ENCODE assay signal across 26 mouse cellular contexts in genomic region chr2:155849464-155849863, GRCm38 (mm10). TPM values are rescaled to one million over a fixed set of nuclear protein-coding genes. Genes with fewer than 3 reads are reported as not detected.
DNase-seq lines count a peak whose midpoint lies in the region; ATAC-seq and TF ChIP-seq lines count a peak whose summit lies in the region.
"Had no signal": no experiment of that assay in that cellular context is flagged by ENCODE, and none has a peak within 500 bp of the region (broad histone marks: within the 10 kb centered on the region; RNA-seq: fewer than 3 reads in every experiment).

No protein-coding gene starts in this region.

- no peak overlapping the region for H3K4me2 ChIP-seq in intestine, embryonic 15.5 days (replicated peaks)
- H3K4me2 ChIP-seq in intestine, postnatal 0 days (replicated peaks; ENCODE audit: low read depth) = no peak overlapping the region
- H3K4me2 ChIP-seq in liver, embryonic 12.5 days = no peak overlapping the region
- H3K4me2 ChIP-seq: embryonic facial prominence, embryonic 15.5 days; forebrain, embryonic 15.5 days; heart, embryonic 13.5 days; hindbrain, embryonic 13.5 days had no signal

- no peak for TF ChIP-seq CTCF in intestine, postnatal 0 days (IDR thresholded peaks at IDR 0.05; ENCODE audit: low read depth)
- TF ChIP-seq CTCF in heart, adult 2 months (IDR thresholded peaks at IDR 0.05) = no peak

- H3K4me1 ChIP-seq in intestine, embryonic 15.5 days (replicated peaks) = no peaks in the 10 kb centered on the region
- no peaks in the 10 kb centered on the region for H3K4me1 ChIP-seq in intestine, postnatal 0 days (replicated peaks; ENCODE audit: control insufficient read depth, insufficient read depth, low read length)
- peaks cover 11% of the 10 kb centered on the region for H3K4me1 ChIP-seq in liver, embryonic 12.5 days
- H3K4me1 ChIP-seq in heart, adult 2 months (ENCODE audit: control insufficient read depth, insufficient read depth, low read length) = no peaks in the 10 kb centered on the region
- H3K4me1 ChIP-seq: embryonic facial prominence, embryonic 15.5 days; forebrain, embryonic 15.5 days; heart, embryonic 13.5 days; hindbrain, embryonic 13.5 days had no signal

- peaks cover 21% of the 10 kb centered on the region; the same call in 1 of the 2 replicates for H3K36me3 ChIP-seq in intestine, embryonic 15.5 days
- H3K36me3 ChIP-seq in intestine, postnatal 0 days (ENCODE audit: control insufficient read depth, insufficient read depth) = peaks cover 67% of the 10 kb centered on the region
- peaks cover 92% of the 10 kb centered on the region for H3K36me3 ChIP-seq in liver, embryonic 12.5 days
- H3K36me3 ChIP-seq in heart, adult 2 months (ENCODE audit: control insufficient read depth, insufficient read depth, low read length) = no peaks in the 10 kb centered on the region

- no peak for TF ChIP-seq EP300 in heart, adult 2 months (IDR thresholded peaks at IDR 0.05; ENCODE audit: insufficient read depth, low read depth, low read length)

- no peaks in the 10 kb centered on the region for H3K9me3 ChIP-seq in intestine, embryonic 15.5 days
- H3K9me3 ChIP-seq in intestine, postnatal 0 days (ENCODE audit: control insufficient read depth) = no peaks in the 10 kb centered on the region
- H3K9me3 ChIP-seq in liver, embryonic 12.5 days (replicated peaks) = no peaks in the 10 kb centered on the region
- H3K9me3 ChIP-seq: embryonic facial prominence, embryonic 15.5 days; forebrain, embryonic 15.5 days; G1E; heart, embryonic 13.5 days; hindbrain, embryonic 13.5 days had no signal

- ATAC-seq in intestine, embryonic 15.5 days = peak; percentile 46; the same call in 1 of the 2 replicates
- ATAC-seq in intestine, postnatal 0 days = no peak
- peak; percentile 68 for ATAC-seq in liver, embryonic 12.5 days
- peak; percentile 64 for ATAC-seq in megakaryocyte progenitor cell, adult 5-6 weeks (replicated peaks; ENCODE audit: poor library complexity)
- ATAC-seq: CD4-positive, CD25-positive, alpha-beta regulatory T cell, adult 4 months; forebrain, embryonic 15.5 days; hindbrain, postnatal 0 days had no signal

- DNase-seq in ZHBTc4 (ENCODE audit: low read depth, low spot score) = peak; percentile 58
- DNase-seq in heart, adult 2 months = no peak
- no peak for DNase-seq in left cerebral cortex, adult 18-20 months (ENCODE audit: low spot score in 2 of 2)
- no peak for DNase-seq in cerebellum, adult 11 months
- DNase-seq: adrenal gland, adult 2 months; adrenal gland, postnatal 25 days; B cell, adult 2 months; cerebellum, adult 2 months; cerebellum, postnatal 10 days; embryo, embryonic 11 days; gastrocnemius, postnatal 10 days had no signal

- intact Hi-C loops in heart, adult 2 months (cut with DNase I) = no loop called here

- no peak overlapping the region for H3K4me3 ChIP-seq in intestine, embryonic 15.5 days (replicated peaks)
- H3K4me3 ChIP-seq in intestine, postnatal 0 days (ENCODE audit: low read depth, low read length) = no peak overlapping the region
- H3K4me3 ChIP-seq in liver, embryonic 12.5 days = no peak overlapping the region
- no peak overlapping the region for H3K4me3 ChIP-seq in heart, adult 2 months
- H3K4me3 ChIP-seq: embryonic facial prominence, embryonic 15.5 days; forebrain, embryonic 15.5 days; heart, embryonic 13.5 days; hindbrain, embryonic 13.5 days had no signal

- H3K9ac ChIP-seq in intestine, embryonic 15.5 days = no peak overlapping the region
- no peak overlapping the region for H3K9ac ChIP-seq in intestine, postnatal 0 days (ENCODE audit: low read depth, low read length)
- 0 out of 2 replicates have a peak overlapping the region, but pooled peaks have one; percentile 4 for H3K9ac ChIP-seq in liver, embryonic 12.5 days
- H3K9ac ChIP-seq in heart, adult 2 months (ENCODE audit: low read depth, low read length) = no peak overlapping the region
- H3K9ac ChIP-seq: embryonic facial prominence, embryonic 15.5 days; forebrain, embryonic 15.5 days; heart, embryonic 13.5 days; hindbrain, embryonic 13.5 days had no signal

- H3K27me3 ChIP-seq in intestine, embryonic 15.5 days (replicated peaks) = no peaks in the 10 kb centered on the region
- H3K27me3 ChIP-seq in intestine, postnatal 0 days (replicated peaks; ENCODE audit: control insufficient read depth, insufficient read depth, low read length) = no peaks in the 10 kb centered on the region
- H3K27me3 ChIP-seq in liver, embryonic 12.5 days (replicated peaks) = no peaks in the 10 kb centered on the region
- no peaks in the 10 kb centered on the region for H3K27me3 ChIP-seq in heart, adult 2 months (ENCODE audit: control insufficient read depth, insufficient read depth, low read length)
- H3K27me3 ChIP-seq: embryonic facial prominence, embryonic 15.5 days; forebrain, embryonic 15.5 days; heart, embryonic 13.5 days; hindbrain, embryonic 13.5 days had no signal

- no peak overlapping the region for H3K27ac ChIP-seq in intestine, embryonic 15.5 days
- H3K27ac ChIP-seq in intestine, postnatal 0 days (ENCODE audit: low read depth, low read length) = no peak overlapping the region
- peak overlapping the region; percentile 42 for H3K27ac ChIP-seq in liver, embryonic 12.5 days
- H3K27ac ChIP-seq in heart, adult 2 months = no peak overlapping the region
- H3K27ac ChIP-seq: embryonic facial prominence, embryonic 15.5 days; forebrain, embryonic 15.5 days; heart, embryonic 13.5 days; hindbrain, embryonic 13.5 days; hindbrain, postnatal 0 days had no signal

- no peak for TF ChIP-seq POLR2A in heart, adult 2 months (IDR thresholded peaks at IDR 0.05; ENCODE audit: insufficient read depth, low read depth, low read length)

- no peaks in the 10 kb centered on the region for H3K79me2 ChIP-seq in heart, adult 2 months (replicated peaks; ENCODE audit: control insufficient read depth, insufficient read depth, low read length)

- WGBS in intestine, embryonic 15.5 days = 51% methylated on average over 7 of the region's 7 CpGs
- 37% methylated on average over 7 of the region's 7 CpGs for WGBS in intestine, postnatal 0 days
- WGBS in liver, embryonic 12.5 days (ENCODE audit: insufficient replicate concordance) = 36% methylated on average over 7 of the region's 7 CpGs
- WGBS in heart, adult 2 months = 64% methylated on average over 7 of the region's 7 CpGs

RNA-seq across cellular contexts. Expression of gene Fam83c, which starts 14.8 kb away (rescaled TPM):
- polyA plus RNA-seq in intestine, embryonic 15.5 days (2015; fragmentation: Nextera tagmentation; extraction: Ambion mirVana) = 0.30 and 0.53 TPM in 2 replicates
- 0.31 and 0.37 TPM in 2 replicates for polyA plus RNA-seq in intestine, postnatal 0 days (2015; fragmentation: Nextera tagmentation; extraction: Ambion mirVana)
- polyA plus RNA-seq in liver, embryonic 12.5 days (2016; fragmentation: Nextera tagmentation; extraction: Ambion mirVana) = 0.04 and 0.07 TPM in 2 replicates
- not detected in 2 replicates for total RNA-seq in megakaryocyte progenitor cell, adult 5-6 weeks (2015)
- not detected in 2 replicates for total RNA-seq in megakaryocyte progenitor cell, adult 5-6 weeks (2017)
- total RNA-seq in heart, adult 2 months (2021) = not detected
- not detected in 2 replicates for polyA plus RNA-seq in heart, adult 2 months (2012; rRNA removed)
- not detected for total RNA-seq in left cerebral cortex, adult 18-20 months (2021)
- total RNA-seq: common myeloid progenitor, adult 5-6 weeks; gastrocnemius, postnatal 10 days; gastrocnemius, postnatal 4 days; heart, adult 8-10 months; hematopoietic stem cell, adult 5-6 weeks; hindbrain, postnatal 0 days had no signal
- polyA plus RNA-seq: CD4-positive, CD25-positive, alpha-beta regulatory T cell, adult 4 months; cerebellum, adult 2 months; G1E had no signal

RNA-seq across cellular contexts. Expression of gene Eif6, which starts 22.7 kb away (rescaled TPM):
- 263 and 265 TPM in 2 replicates for polyA plus RNA-seq in intestine, embryonic 15.5 days (2015; fragmentation: Nextera tagmentation; extraction: Ambion mirVana)
- polyA plus RNA-seq in intestine, postnatal 0 days (2015; fragmentation: Nextera tagmentation; extraction: Ambion mirVana) = 318 and 321 TPM in 2 replicates
- polyA plus RNA-seq in liver, embryonic 12.5 days (2016; fragmentation: Nextera tagmentation; extraction: Ambion mirVana) = 186 and 198 TPM in 2 replicates
- total RNA-seq in megakaryocyte progenitor cell, adult 5-6 weeks (2015) = 261 and 264 TPM in 2 replicates
- 58.5 and 84.7 TPM in 2 replicates for total RNA-seq in megakaryocyte progenitor cell, adult 5-6 weeks (2017)
- 10 to 100 TPM; 51.2 to 52.3 TPM for total RNA-seq in heart, adult 2 months (2021)
- polyA plus RNA-seq in heart, adult 2 months (2012; rRNA removed) = 40.1 and 51.4 TPM in 2 replicates
- 10 to 100 TPM; 73.3 to 82.5 TPM for total RNA-seq in left cerebral cortex, adult 18-20 months (2021)

RNA-seq across cellular contexts. Expression of gene BC029722, which starts 30.2 kb away (rescaled TPM):
- polyA plus RNA-seq in intestine, embryonic 15.5 days (2015; fragmentation: Nextera tagmentation; extraction: Ambion mirVana) = 22.0 and 24.1 TPM in 2 replicates
- 40.0 and 42.3 TPM in 2 replicates for polyA plus RNA-seq in intestine, postnatal 0 days (2015; fragmentation: Nextera tagmentation; extraction: Ambion mirVana)
- polyA plus RNA-seq in liver, embryonic 12.5 days (2016; fragmentation: Nextera tagmentation; extraction: Ambion mirVana) = 6.0 and 6.6 TPM in 2 replicates
- total RNA-seq in megakaryocyte progenitor cell, adult 5-6 weeks (2015) = 13.2 and 18.8 TPM in 2 replicates
- total RNA-seq in megakaryocyte progenitor cell, adult 5-6 weeks (2017) = 13.2 and 14.8 TPM in 2 replicates
- total RNA-seq in heart, adult 2 months (2021) = 10 to 100 TPM; 25.4 to 28.9 TPM
- 41.0 and 43.7 TPM in 2 replicates for polyA plus RNA-seq in heart, adult 2 months (2012; rRNA removed)
- total RNA-seq in left cerebral cortex, adult 18-20 months (2021) = 10 to 100 TPM; 58.7 to 58.9 TPM
